Mouse (Mus musculus) brain, adult 2 months (tissue): Measurements from ENCODE around the gene Ggt1.

Experiments used
- DNase-seq: peaks from one replicate; pipeline ENCODE4 v3.0.0; 2011; ENCODE audit warnings: low read depth, low spot score

The Ggt1 gene

DNA sequence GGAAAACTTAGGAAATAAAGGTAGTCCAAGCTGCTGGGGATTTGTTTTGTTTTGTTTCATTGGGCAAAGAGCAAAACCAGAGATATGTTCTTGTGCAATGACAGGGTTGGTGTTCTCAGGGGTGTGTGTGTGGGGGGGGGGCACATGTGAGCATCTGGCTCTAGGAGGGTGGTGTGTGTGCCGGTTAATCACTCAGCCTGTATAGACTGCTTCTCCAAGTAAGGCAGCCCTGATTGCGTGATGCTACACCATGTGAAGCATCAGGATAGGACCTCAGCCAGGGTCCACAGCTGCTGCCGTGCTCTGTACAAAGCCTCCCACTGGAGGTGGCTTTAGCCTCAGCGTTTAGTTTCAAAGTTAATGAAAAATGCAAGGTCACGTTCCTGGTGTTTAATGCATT is 71.6 kb downstream of the Ggt1 start:
- no peak for DNase-seq

DNA sequence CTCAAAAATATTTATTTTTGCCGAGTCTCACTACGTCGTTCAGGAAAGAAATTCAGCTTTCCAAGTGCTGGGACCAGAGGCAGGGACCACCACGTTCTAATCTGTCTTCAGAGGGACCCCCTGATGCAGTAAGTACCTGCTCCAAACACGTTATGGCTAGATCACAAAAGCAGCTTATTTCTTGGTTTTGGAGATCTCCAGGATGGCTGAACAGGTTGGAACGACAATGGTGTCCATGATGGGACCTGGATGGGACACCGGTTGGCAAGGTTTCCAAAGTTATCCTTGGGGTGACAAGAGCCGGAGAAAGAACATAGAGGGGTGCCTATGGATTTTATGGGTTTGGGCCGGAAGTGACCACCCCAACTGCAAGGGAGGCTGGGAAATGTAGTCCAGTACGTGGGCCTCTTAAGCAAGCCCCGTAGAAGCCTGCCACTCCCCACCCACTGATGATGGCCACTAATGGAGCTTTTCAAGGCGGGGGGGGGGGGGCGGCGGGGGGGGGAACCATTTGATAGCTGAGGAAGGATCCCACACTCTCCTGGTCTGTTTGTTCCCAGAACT is 72.3 kb downstream of the Ggt1 start:
- no peak for DNase-seq

GRCm38 (mm10) chr10:75634610-75635009 is 73.2 kb downstream of the Ggt1 start:
- no peak for DNase-seq

- DNase-seq, result no peak
Measured at GRCm38 (mm10) chr10:75635019-75635692, 73.8 kb downstream of the Ggt1 start.

DNA sequence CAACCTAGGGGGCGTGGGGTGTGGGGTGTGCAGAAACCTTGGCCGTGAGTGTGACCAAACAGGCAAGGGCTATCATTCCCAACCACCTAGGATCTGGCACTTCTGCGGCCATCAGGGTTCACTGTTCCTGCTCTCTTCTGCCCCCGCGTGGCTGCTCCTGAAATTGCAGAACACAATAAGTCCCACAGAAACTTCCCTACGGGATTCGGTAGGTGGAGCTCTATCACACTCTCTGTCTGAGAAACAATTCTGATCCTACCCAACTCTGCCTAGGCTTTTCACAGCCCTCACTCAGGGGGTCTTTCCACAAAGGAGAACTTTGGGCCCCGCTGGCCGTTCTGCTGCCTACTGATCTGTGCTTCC is 74.3 kb downstream of the Ggt1 start:
- peak; percentile 92 for DNase-seq
